22 mouse cellular contexts compared by ENCODE assay signal in the genomic region with DNA sequence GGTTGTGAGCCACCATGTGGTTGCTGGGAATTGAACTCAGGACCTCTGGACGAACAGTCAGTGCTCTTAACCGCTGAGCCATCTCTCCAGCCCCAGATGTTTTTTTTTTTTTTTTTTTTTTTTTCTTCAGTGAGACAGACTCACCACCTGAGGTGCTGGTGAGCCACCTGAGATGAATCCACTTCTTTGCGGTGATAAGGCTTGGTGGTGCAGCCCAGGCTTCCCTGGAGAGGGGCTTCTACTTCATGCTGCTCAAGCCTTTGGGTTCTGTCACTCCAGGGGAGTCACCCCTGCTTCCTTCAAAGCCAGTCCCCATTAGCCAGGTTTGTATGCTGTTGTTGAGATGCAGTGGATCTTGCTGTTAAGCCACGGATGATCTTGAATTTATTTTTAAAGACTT. TPM values are rescaled to one million over a fixed set of nuclear protein-coding genes. Genes with fewer than 3 reads are reported as not detected.
A peak's percentile ranks its signal among the peaks of the same experiment; 100 is the strongest.
DNase-seq lines count a peak whose midpoint lies in the region; ATAC-seq and TF ChIP-seq lines count a peak whose summit lies in the region.
"Had no signal": no experiment of that assay in that cellular context is flagged by ENCODE, and none has a peak within 500 bp of the region (broad histone marks: within the 10 kb centered on the region; RNA-seq: fewer than 3 reads in every experiment).

No protein-coding gene starts in this region.

- no peaks in the 10 kb centered on the region for H3K36me3 ChIP-seq in lung, postnatal 0 days (ENCODE audit: insufficient read depth, low read length)
- H3K36me3 ChIP-seq in splenic B cell, adult 2 months (ENCODE audit: control insufficient read depth, insufficient read depth, low read length, poor library complexity, severe bottlenecking), result no peaks in the 10 kb centered on the region
- H3K36me3 ChIP-seq in midbrain, embryonic 11.5 days (ENCODE audit: control insufficient read depth, insufficient read depth, low read length), result no peaks in the 10 kb centered on the region
- H3K36me3 ChIP-seq: heart, embryonic 13.5 days; midbrain, embryonic 15.5 days had no signal

- no peak overlapping the region for H3K4me2 ChIP-seq in lung, postnatal 0 days (replicated peaks; ENCODE audit: low read depth, low read length)
- no peak overlapping the region for H3K4me2 ChIP-seq in midbrain, embryonic 11.5 days
- H3K4me2 ChIP-seq: embryonic facial prominence, embryonic 13.5 days; hindbrain, embryonic 14.5 days; lung, embryonic 14.5 days; midbrain, embryonic 15.5 days had no signal

- no peaks in the 10 kb centered on the region for H3K27me3 ChIP-seq in lung, postnatal 0 days (replicated peaks; ENCODE audit: insufficient read depth, low read length)
- no peaks in the 10 kb centered on the region for H3K27me3 ChIP-seq in splenic B cell, adult 2 months (ENCODE audit: control insufficient read depth, insufficient read depth, low read length, poor library complexity, severe bottlenecking)
- no peaks in the 10 kb centered on the region for H3K27me3 ChIP-seq in midbrain, embryonic 11.5 days (ENCODE audit: control insufficient read depth, insufficient read depth, low read length)
- H3K27me3 ChIP-seq: embryonic facial prominence, embryonic 13.5 days; heart, embryonic 13.5 days; midbrain, embryonic 15.5 days had no signal

- no peak overlapping the region for H3K27ac ChIP-seq in lung, postnatal 0 days (ENCODE audit: low read length)
- no peak overlapping the region for H3K27ac ChIP-seq in midbrain, embryonic 11.5 days (ENCODE audit: low read depth, low read length)
- H3K27ac ChIP-seq: embryonic facial prominence, embryonic 13.5 days; heart, embryonic 13.5 days; hindbrain, embryonic 14.5 days; limb, embryonic 10.5 days; midbrain, embryonic 15.5 days had no signal

- DNase-seq in CD4-positive, CD25-positive, alpha-beta regulatory T cell, adult 2 months (ENCODE audit: low read depth, low spot score), result peak; percentile 65
- DNase-seq in lung, postnatal 0 days (ENCODE audit: low spot score), result no peak
- DNase-seq in lung, postnatal 14 days, result no peak
- DNase-seq in ZHBTc4 (ENCODE audit: low read depth, low spot score), result peak; percentile 25
- peak; percentile 60 for DNase-seq in splenic B cell, adult 2 months (ENCODE audit: low read depth, low spot score)
- DNase-seq in ovary, postnatal 36 days (ENCODE audit: low spot score), result no peak
- DNase-seq in midbrain, embryonic 11.5 days (ENCODE audit: low spot score, missing footprints), result no peak
- DNase-seq: adrenal gland, adult 8-10 months; cerebellum, postnatal 10 days; gastrocnemius, postnatal 10 days; heart, adult 18-20 months; kidney, adult 8-10 months; kidney, postnatal 25 days; lung, embryonic 14.5 days; right cerebral cortex, adult 18-20 months had no signal

- no peak overlapping the region for H3K4me3 ChIP-seq in lung, postnatal 0 days (ENCODE audit: low read depth, low read length)
- H3K4me3 ChIP-seq in midbrain, embryonic 11.5 days (ENCODE audit: low read depth, low read length), result no peak overlapping the region
- H3K4me3 ChIP-seq: embryonic facial prominence, embryonic 13.5 days; heart, embryonic 13.5 days; limb, embryonic 10.5 days; midbrain, embryonic 15.5 days had no signal

- no peak for ATAC-seq in CD4-positive, CD25-positive, alpha-beta regulatory T cell, adult 4 months
- ATAC-seq in lung, postnatal 0 days, result no peak
- no peak for ATAC-seq in midbrain, embryonic 11.5 days (ENCODE audit: low FRiP score)
- ATAC-seq: forebrain, embryonic 14.5 days; midbrain, embryonic 15.5 days had no signal

- H3K4me1 ChIP-seq in lung, postnatal 0 days (ENCODE audit: insufficient read depth, low read depth, low read length), result peaks cover 13% of the 10 kb centered on the region
- H3K4me1 ChIP-seq in midbrain, embryonic 11.5 days (ENCODE audit: control insufficient read depth, insufficient read depth, low read length), result peaks cover 19% of the 10 kb centered on the region

- TF ChIP-seq CTCF in lung, postnatal 0 days (IDR thresholded peaks at IDR 0.05), result peak; percentile 37

- WGBS in lung, postnatal 0 days, result 70% methylated on average over 4 of the region's 4 CpGs
- 80% methylated on average over 4 of the region's 4 CpGs for WGBS in midbrain, embryonic 11.5 days

- no peak for TF ChIP-seq EP300 in lung, postnatal 0 days (IDR thresholded peaks at IDR 0.05)

- H3K9ac ChIP-seq in lung, postnatal 0 days (replicated peaks; ENCODE audit: low read depth), result no peak overlapping the region
- no peak overlapping the region for H3K9ac ChIP-seq in midbrain, embryonic 11.5 days (ENCODE audit: low read length)
- H3K9ac ChIP-seq: embryonic facial prominence, embryonic 13.5 days; heart, embryonic 13.5 days; hindbrain, embryonic 14.5 days; lung, embryonic 14.5 days; midbrain, embryonic 15.5 days had no signal

- no peaks in the 10 kb centered on the region for H3K9me3 ChIP-seq in lung, postnatal 0 days (ENCODE audit: low read length)
- peaks cover 5% of the 10 kb centered on the region; the same call in 1 of the 2 replicates for H3K9me3 ChIP-seq in midbrain, embryonic 11.5 days (ENCODE audit: control insufficient read depth, low read length)
- H3K9me3 ChIP-seq: heart, embryonic 13.5 days; midbrain, embryonic 15.5 days had no signal

RNA-seq across cellular contexts. Expression of gene Bri3, which starts 9.0 kb away (rescaled TPM):
- polyA plus RNA-seq in CD4-positive, CD25-positive, alpha-beta regulatory T cell, adult 4 months (2017; shearing (Covaris generic)), result 1 to 10 TPM; 2.6 to 5.2 TPM
- polyA plus RNA-seq in lung, postnatal 0 days (2015; fragmentation: Nextera tagmentation; extraction: Ambion mirVana), result 278 and 286 TPM in 2 replicates
- polyA plus RNA-seq in midbrain, embryonic 11.5 days (2014; fragmentation: Nextera tagmentation; extraction: Ambion mirVana), result 123 and 130 TPM in 2 replicates

RNA-seq across cellular contexts. Expression of gene Tecpr1, which starts 29.8 kb away (rescaled TPM):
- polyA plus RNA-seq in CD4-positive, CD25-positive, alpha-beta regulatory T cell, adult 4 months (2017; shearing (Covaris generic)), result 100 to 1,000 TPM in 1 of 2 experiments, 10 to 100 TPM in 1; 78.5 to 109 TPM
- polyA plus RNA-seq in lung, postnatal 0 days (2015; fragmentation: Nextera tagmentation; extraction: Ambion mirVana), result 34.1 and 35.0 TPM in 2 replicates
- 13.1 TPM in 2 replicates for polyA plus RNA-seq in midbrain, embryonic 11.5 days (2014; fragmentation: Nextera tagmentation; extraction: Ambion mirVana)

Comparison
In these comparisons a context has a peak if more than half of its experiments do, and no peak if none do; other contexts are left out.
1. DNase-seq: peak in CD4-positive, CD25-positive, alpha-beta regulatory T cell, adult 2 months (single experiment), ZHBTc4 (single experiment) and splenic B cell, adult 2 months (single experiment); none in lung, postnatal 0 days (single experiment), lung, postnatal 14 days (single experiment), ovary, postnatal 36 days (single experiment) and midbrain, embryonic 11.5 days (single experiment).
2. RNA of gene Bri3, which starts 9.0 kb away (polyA plus RNA-seq): 278 to 286 TPM in lung, postnatal 0 days and 123 to 130 TPM in midbrain, embryonic 11.5 days; 2.6 to 5.2 TPM in CD4-positive, CD25-positive, alpha-beta regulatory T cell, adult 4 months; every median in the first group is over 10 times any median in the second.